Mouse (Mus musculus) liver, embryonic 15.5 days (tissue): ENCODE data around the gene Rfc2. TPM values are rescaled to one million over a fixed set of nuclear protein-coding genes. Genes with fewer than 3 reads are reported as not detected.
A peak's percentile ranks its signal among the peaks of the same experiment; 100 is the strongest.

ENCODE experiments used
- ATAC-seq: fragments of 200-750 bp; cut with Nextera tagmentation; 2 replicates; pipeline ENCODE4 v1.8.0; 2017; ENCODE audit warnings: moderate number of reproducible peaks, mild to moderate bottlenecking, moderate library complexity; ENCODE audit not compliant: insufficient read depth
- H3K27ac ChIP-seq: fragments of 300-500 bp; sonication (generic); replicated peaks from 2 replicates; pipeline ENCODE4 v1.5.1; 2015; ENCODE audit warnings: mild to moderate bottlenecking, inconsistent platforms
- H3K27me3 ChIP-seq: fragments of 300-500 bp; sonication (generic); 2 replicates; pipeline ENCODE4 v1.6.1; 2015; ENCODE audit warnings: mild to moderate bottlenecking, inconsistent platforms
- H3K36me3 ChIP-seq: fragments of 300-500 bp; sonication (generic); replicated peaks from 2 replicates; pipeline ENCODE4 v1.6.1; 2015; ENCODE audit warnings: moderate library complexity, mild to moderate bottlenecking, inconsistent platforms
- H3K4me1 ChIP-seq: fragments of 300-500 bp; sonication (generic); replicated peaks from 2 replicates; pipeline ENCODE4 v1.6.1; 2015; ENCODE audit warnings: inconsistent platforms
- H3K4me2 ChIP-seq: fragments of 300-500 bp; sonication (generic); 2 replicates; pipeline ENCODE4 v1.6.1; 2015; ENCODE audit warnings: moderate library complexity, mild to moderate bottlenecking, inconsistent platforms
- H3K4me3 ChIP-seq: fragments of 300-500 bp; sonication (generic); replicated peaks from 2 replicates; pipeline ENCODE4 v1.5.1; 2015; ENCODE audit warnings: mild to moderate bottlenecking, inconsistent platforms
- H3K9ac ChIP-seq: fragments of 300-500 bp; sonication (generic); 2 replicates; pipeline ENCODE4 v1.6.1; 2015; ENCODE audit warnings: moderate library complexity, mild to moderate bottlenecking, inconsistent platforms
- H3K9me3 ChIP-seq: fragments of 300-500 bp; sonication (generic); replicated peaks from 2 replicates; pipeline ENCODE4 v1.6.1; 2016; ENCODE audit warnings: inconsistent platforms
- WGBS: fragments of 180-500 bp; shearing (Covaris S2); methylation state at CpG from one replicate; pipeline ENCODE4 v1.1.7; 2015; ENCODE audit warnings: mixed read lengths; ENCODE audit not compliant: insufficient replicate concordance; 5-methylcytosine and 5-hydroxymethylcytosine counted together
- polyA plus RNA-seq: library from polyadenylated mRNA; unstranded; fragments of >200 nt; fragmentation: Nextera tagmentation; extraction: Ambion mirVana; gene quantifications from 2 replicates; pipeline ENCODE4 v1.2.1, GENCODE M21; 2015

Rfc2 gene
- polyA plus RNA-seq, 1 experiment from 2014 or later: 158 TPM

- 68% methylated on average over 12 of the region's 12 CpGs for WGBS
- H3K36me3 ChIP-seq: no peaks in the 10 kb centered on the region
- no peak overlapping the region for H3K4me3 ChIP-seq
- H3K27ac ChIP-seq: no peak overlapping the region
- H3K4me2 ChIP-seq: no peak overlapping the region
- H3K9ac ChIP-seq: no peak overlapping the region
- H3K27me3 ChIP-seq: no peaks in the 10 kb centered on the region
- H3K9me3 ChIP-seq: no peaks in the 10 kb centered on the region
- no peak for ATAC-seq
- peaks cover 1% of the 10 kb centered on the region; the same call in 1 of the 2 replicates for H3K4me1 ChIP-seq
Measured at GRCm38 (mm10) chr5:134609916-134610643, 28.9 kb downstream of the Rfc2 start.

DNA sequence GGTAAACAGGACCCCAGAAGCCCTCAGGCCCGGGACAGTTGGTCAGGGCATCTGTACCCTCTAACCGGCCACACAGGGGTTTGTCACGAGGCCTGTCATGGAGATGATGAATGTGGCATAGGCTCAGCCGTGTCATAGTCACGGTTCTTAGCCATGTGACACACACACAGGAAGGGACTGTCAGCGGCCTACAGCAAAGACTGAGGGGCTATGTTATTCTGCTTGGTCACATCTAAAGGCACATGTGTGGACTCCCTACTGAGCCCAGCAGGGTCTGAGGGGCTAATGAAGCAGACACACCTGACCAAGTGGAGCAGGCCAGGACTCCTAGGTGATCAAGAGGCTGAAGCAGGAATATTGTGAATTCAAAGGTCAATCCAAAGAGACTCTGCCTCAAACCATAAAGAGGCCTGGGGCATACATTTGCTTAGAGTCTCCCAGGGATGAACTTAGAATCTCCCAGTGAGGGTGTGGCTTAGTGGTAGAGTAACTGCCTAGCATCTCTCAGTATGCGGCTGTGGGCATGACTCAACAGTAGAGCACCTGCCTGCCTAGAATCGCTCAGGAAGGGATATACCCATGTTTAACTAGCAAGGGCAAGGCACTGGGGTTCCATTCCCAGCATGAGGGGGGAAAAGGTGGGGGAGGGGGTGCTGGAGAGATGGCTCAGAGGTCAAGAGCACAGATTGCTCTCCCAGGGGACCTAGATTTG lies 30.8 kb downstream of the Rfc2 start:
- no peak overlapping the region for H3K27ac ChIP-seq
- H3K4me3 ChIP-seq: no peak overlapping the region
- no peaks in the 10 kb centered on the region for H3K27me3 ChIP-seq
- peaks cover 8% of the 10 kb centered on the region for H3K4me1 ChIP-seq
- whole genome bisulfite sequencing: 24% methylated on average over 8 of the region's 8 CpGs
- H3K36me3 ChIP-seq: peaks cover 8% of the 10 kb centered on the region
- ATAC-seq: no peak
- no peak overlapping the region for H3K4me2 ChIP-seq
- H3K9ac ChIP-seq: no peak overlapping the region
- H3K9me3 ChIP-seq: no peaks in the 10 kb centered on the region

- H3K4me1 ChIP-seq: peaks cover 8% of the 10 kb centered on the region
- no peak for ATAC-seq
- 56% methylated on average over 9 of the region's 9 CpGs for WGBS
Measured at GRCm38 (mm10) chr5:134613727-134614126, 32.6 kb downstream of the Rfc2 start.

DNA sequence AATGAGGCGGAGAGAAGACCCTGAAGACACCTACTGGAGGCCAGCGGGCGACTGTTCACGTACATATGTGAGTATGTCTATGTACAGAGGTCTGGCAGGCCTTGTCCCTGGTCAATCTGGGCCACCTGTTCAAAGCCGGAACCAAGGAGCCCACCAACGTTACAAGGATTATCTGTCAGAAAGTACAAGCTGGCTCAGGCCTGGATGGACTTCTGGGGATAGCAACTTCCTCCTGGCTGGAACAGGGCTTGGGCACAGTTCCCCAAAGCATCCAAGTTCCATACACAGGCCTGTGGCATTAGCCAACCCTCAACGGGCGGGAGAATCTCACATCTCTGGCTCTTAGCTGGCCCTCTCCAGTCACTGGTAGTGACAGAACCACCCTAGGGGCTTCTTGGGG lies 33.1 kb downstream of the Rfc2 start:
- 73% methylated on average over 8 of the region's 8 CpGs for WGBS
- Histone ChIP-seq H3K4me2 (no peak overlapping the region), H3K27ac (no peak overlapping the region), H3K4me3 (no peak overlapping the region), H3K9ac (no peak overlapping the region), H3K4me1 (peaks cover 8% of the 10 kb centered on the region), H3K36me3 (peaks cover 31% of the 10 kb centered on the region), H3K9me3 (no peaks in the 10 kb centered on the region), H3K27me3 (no peaks in the 10 kb centered on the region)
- no peak for ATAC-seq

More at GRCm38 (mm10) chr5:134613727-134614126, 32.6 kb downstream of the Rfc2 start:
- no peaks in the 10 kb centered on the region for H3K9me3 ChIP-seq
- peaks cover 25% of the 10 kb centered on the region for H3K36me3 ChIP-seq
- H3K27me3 ChIP-seq: no peaks in the 10 kb centered on the region
- no peak overlapping the region for H3K4me3 ChIP-seq
- H3K4me2 ChIP-seq: no peak overlapping the region
- H3K9ac ChIP-seq: no peak overlapping the region
- 0 out of 2 replicates have a peak overlapping the region, but pooled peaks have one; percentile 33 for H3K27ac ChIP-seq

GRCm38 (mm10) chr5:134614802-134615201 lies 33.6 kb downstream of the Rfc2 start, which contains the start of gene Lat2:
Gene Lat2 (minus strand): TSS chr5:134615025.
- H3K27ac ChIP-seq: no peak within 1 kb of the TSS
- H3K27me3 ChIP-seq: no peaks in the 10 kb centered on the region
- H3K36me3 ChIP-seq: peaks cover 36% of the 10 kb centered on the region
- no peak within 1 kb of the TSS for H3K4me3 ChIP-seq
- no peak for ATAC-seq
- no peak within 1 kb of the TSS for H3K4me2 ChIP-seq
- no peaks in the 10 kb centered on the region for H3K9me3 ChIP-seq
- no peak within 1 kb of the TSS for H3K9ac ChIP-seq
- 59% methylated on average over 7 of the region's 7 CpGs for WGBS
- peaks cover 8% of the 10 kb centered on the region for H3K4me1 ChIP-seq

DNA sequence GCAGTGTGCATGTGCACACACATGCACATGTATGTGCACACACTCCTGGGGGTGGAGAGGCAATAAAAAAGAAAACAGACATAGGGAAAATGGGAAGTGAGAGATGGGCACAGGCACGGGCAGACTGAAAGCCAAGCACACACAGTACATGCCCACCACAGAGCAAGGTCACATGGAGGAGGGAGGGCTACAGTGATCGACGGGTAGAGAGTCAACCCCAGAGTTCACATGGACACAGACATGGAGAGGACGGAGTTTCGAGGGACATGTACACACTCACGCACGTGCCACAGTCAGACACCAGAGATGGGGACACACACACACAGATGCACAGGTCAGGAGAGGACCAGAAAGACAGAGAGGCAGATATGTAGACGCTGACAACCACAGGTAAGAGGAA lies 34.2 kb downstream of the Rfc2 start:
- Histone ChIP-seq H3K9me3 (no peaks in the 10 kb centered on the region), H3K4me1 (peaks cover 8% of the 10 kb centered on the region), H3K4me3 (no peak overlapping the region), H3K36me3 (peaks cover 42% of the 10 kb centered on the region), H3K9ac (no peak overlapping the region), H3K27ac (no peak overlapping the region), H3K27me3 (no peaks in the 10 kb centered on the region), H3K4me2 (no peak overlapping the region)
- WGBS: 71% methylated on average over 8 of the region's 8 CpGs
- no peak for ATAC-seq

DNA sequence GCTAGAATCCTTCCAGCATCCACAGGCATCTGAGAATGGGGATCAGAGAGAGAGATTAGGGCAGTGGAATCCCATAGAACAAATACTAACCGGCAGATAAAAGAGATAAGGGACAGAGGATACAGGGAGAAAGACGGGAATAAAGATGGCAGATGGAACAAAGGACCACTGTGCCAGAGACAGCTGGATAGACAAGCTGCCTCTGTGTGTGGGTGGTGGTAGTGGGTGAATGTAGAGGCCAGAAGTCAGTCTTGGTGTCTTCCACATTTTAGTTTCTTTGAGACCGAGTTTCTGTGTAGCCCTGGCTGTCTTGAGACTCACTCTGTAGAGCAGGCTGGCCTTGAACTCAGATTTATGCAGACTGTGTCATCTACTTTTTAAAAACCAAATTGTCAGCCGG lies 34.6 kb downstream of the Rfc2 start:
- WGBS: 65% methylated on average over 4 of the region's 4 CpGs
- Histone ChIP-seq H3K4me3 (no peak overlapping the region), H3K27ac (no peak overlapping the region), H3K4me1 (peaks cover 8% of the 10 kb centered on the region), H3K9ac (no peak overlapping the region), H3K27me3 (no peaks in the 10 kb centered on the region), H3K9me3 (no peaks in the 10 kb centered on the region), H3K36me3 (peaks cover 46% of the 10 kb centered on the region), H3K4me2 (no peak overlapping the region)
- ATAC-seq: no peak

DNA sequence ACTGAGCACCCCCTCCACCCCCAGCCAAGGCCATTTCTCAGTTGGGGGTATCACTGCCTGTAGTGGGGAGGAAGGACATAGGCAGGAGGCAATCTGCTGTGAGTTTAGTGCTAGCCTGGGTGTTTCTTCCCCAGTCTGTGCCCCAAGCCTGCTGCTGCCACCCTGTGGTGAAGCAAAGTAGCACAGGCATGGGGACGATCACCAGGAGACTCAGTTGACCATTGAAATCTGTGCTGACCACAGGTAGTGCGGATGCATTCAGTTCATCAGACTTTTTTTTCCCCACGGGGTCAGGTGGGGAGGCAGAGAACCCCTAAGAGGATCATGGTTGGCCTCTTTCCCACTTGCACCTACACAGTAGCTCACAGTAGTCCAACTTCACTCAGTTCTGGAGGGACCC lies 35.9 kb downstream of the Rfc2 start:
- H3K27me3 ChIP-seq: no peaks in the 10 kb centered on the region
- 0 out of 2 replicates have a peak, but pooled peaks have one; percentile 16 for ATAC-seq
- no peak overlapping the region for H3K27ac ChIP-seq
- peaks cover 58% of the 10 kb centered on the region for H3K36me3 ChIP-seq
- H3K9ac ChIP-seq: no peak overlapping the region
- H3K9me3 ChIP-seq: no peaks in the 10 kb centered on the region
- 23% methylated on average over 3 of the region's 3 CpGs for WGBS
- no peak overlapping the region for H3K4me3 ChIP-seq
- H3K4me2 ChIP-seq: no peak overlapping the region
- peaks cover 8% of the 10 kb centered on the region for H3K4me1 ChIP-seq

DNA sequence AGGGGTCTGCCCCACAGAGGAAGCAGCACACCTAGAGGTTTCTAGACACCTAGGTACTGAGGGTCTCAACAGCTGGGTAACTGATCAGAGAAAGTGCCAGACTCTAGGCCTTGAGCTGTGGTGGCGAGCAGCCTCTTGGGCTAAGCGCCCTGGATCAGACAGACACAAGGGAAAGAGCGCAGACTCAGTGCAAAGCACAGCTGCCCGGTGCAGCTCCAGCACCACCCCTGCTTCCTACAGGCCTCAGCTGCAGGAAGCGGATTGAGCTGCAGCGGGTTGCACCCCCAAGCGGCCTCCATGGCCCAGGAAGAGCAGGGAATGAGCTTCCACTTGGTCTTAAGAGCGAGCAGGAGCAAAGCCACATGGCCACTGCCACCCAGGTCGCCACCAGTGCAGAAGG lies 39.3 kb downstream of the Rfc2 start:
- no peak overlapping the region for H3K4me3 ChIP-seq
- H3K27me3 ChIP-seq: no peaks in the 10 kb centered on the region
- WGBS: 92% methylated on average over 9 of the region's 9 CpGs
- H3K4me1 ChIP-seq: peaks cover 3% of the 10 kb centered on the region; the same call in 1 of the 2 replicates
- no peak overlapping the region for H3K4me2 ChIP-seq
- H3K9me3 ChIP-seq: no peaks in the 10 kb centered on the region
- no peak overlapping the region for H3K27ac ChIP-seq
- no peak for ATAC-seq
- H3K9ac ChIP-seq: no peak overlapping the region
- H3K36me3 ChIP-seq: peaks cover 92% of the 10 kb centered on the region

DNA sequence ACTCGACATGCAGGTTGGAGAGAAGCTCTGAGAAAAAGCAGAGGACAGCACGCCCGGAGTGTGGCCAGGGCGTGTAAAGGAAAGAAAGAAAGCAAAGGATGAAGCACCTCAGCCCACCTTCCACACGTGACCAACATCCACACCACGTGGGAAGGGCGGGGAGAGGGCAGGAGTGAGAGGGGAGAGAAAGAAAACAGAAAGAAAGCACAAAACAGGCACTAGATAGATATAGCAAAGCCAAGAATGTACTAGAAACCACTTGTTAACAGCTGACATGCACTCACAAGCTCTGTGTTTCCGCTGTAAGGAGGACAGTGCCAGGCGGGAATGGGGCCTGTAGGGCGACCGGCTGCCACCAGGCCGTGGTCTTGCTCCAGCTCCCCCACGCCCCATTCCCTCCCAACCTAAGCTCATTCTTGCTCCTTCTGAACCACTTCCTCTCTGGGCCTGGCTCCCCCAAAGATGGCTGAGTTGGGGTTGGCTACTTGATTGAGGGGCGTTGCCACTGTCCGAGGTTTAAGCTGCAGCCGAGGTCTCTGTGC lies 40.0 kb downstream of the Rfc2 start:
- WGBS: 87% methylated on average over 16 of the region's 16 CpGs
- no peak overlapping the region for H3K4me3 ChIP-seq
- ATAC-seq: no peak

DNA sequence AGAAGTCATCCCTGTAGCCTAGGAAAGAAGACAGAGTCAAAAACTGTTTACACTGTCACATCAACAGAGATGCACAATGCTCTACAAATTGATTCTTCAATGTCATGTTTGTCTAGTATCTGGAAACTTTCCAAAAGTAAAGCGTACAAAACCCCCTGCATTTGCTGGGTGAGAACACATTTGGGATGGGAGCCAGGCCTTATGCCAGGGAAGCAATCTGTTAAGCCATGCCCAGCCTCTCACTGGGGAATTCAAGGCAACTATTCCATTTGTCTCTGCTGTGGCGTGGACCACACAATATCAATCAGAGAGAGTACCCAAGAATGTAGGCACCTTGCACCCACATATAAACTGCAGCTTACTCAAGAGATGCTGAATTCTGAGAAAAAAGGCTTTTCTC lies 40.9 kb downstream of the Rfc2 start:
- 79% methylated on average over 2 of the region's 2 CpGs for WGBS
- H3K27me3 ChIP-seq: no peaks in the 10 kb centered on the region
- no peak overlapping the region for H3K9ac ChIP-seq
- no peaks in the 10 kb centered on the region for H3K4me1 ChIP-seq
- no peaks in the 10 kb centered on the region for H3K9me3 ChIP-seq
- no peak for ATAC-seq
- H3K36me3 ChIP-seq: peaks cover 100% of the 10 kb centered on the region
- no peak overlapping the region for H3K27ac ChIP-seq
- no peak overlapping the region for H3K4me2 ChIP-seq
- H3K4me3 ChIP-seq: no peak overlapping the region

More for the DNA sequence above, 40.0 kb downstream of the Rfc2 start:
- no peaks in the 10 kb centered on the region for H3K9me3 ChIP-seq
- H3K27me3 ChIP-seq: no peaks in the 10 kb centered on the region
- H3K9ac ChIP-seq: no peak overlapping the region
- H3K4me1 ChIP-seq: no peaks in the 10 kb centered on the region
- H3K4me2 ChIP-seq: no peak overlapping the region
- H3K27ac ChIP-seq: no peak overlapping the region
- H3K36me3 ChIP-seq: peaks cover 96% of the 10 kb centered on the region
